Mouse (Mus musculus) spleen, adult 2 months (tissue): Measurements from ENCODE around the gene Ppp2r2c. TPM values are rescaled to one million over a fixed set of nuclear protein-coding genes. Genes with fewer than 3 reads are reported as not detected.

ENCODE experiments used
- DNase-seq, 2 experiments: peaks; one replicate each; pipeline versions ENCODE4 v3.0.0 to v3.0.0-alpha.2; 2012 to 2021; ENCODE audit warnings: low spot score in 2 of 2, low read depth in 1 of 2
- H3K27ac ChIP-seq: fragments of 200-500 bp; 2 replicates; pipeline ENCODE4 v1.5.1; 2012; ENCODE audit warnings: low read length, inconsistent platforms; ENCODE audit not compliant: insufficient read depth
- H3K27me3 ChIP-seq: fragments of 200-500 bp; 2 replicates; pipeline ENCODE4 v1.6.1; 2012; ENCODE audit warnings: mild to moderate bottlenecking, moderate library complexity, low read length, inconsistent platforms; ENCODE audit not compliant: control insufficient read depth, insufficient read depth
- H3K36me3 ChIP-seq: fragments of 200-500 bp; 2 replicates; pipeline ENCODE4 v1.6.1; 2012; ENCODE audit warnings: mild to moderate bottlenecking, low read length, inconsistent platforms; ENCODE audit not compliant: control insufficient read depth, insufficient read depth
- H3K4me1 ChIP-seq: fragments of 200-500 bp; 2 replicates; pipeline ENCODE4 v1.6.1; 2011; ENCODE audit warnings: inconsistent platforms; ENCODE audit not compliant: control insufficient read depth, insufficient read depth, insufficient read length
- H3K4me3 ChIP-seq: fragments of 200-500 bp; 2 replicates; pipeline ENCODE4 v1.5.1; 2011; ENCODE audit warnings: mild to moderate bottlenecking, inconsistent platforms; ENCODE audit not compliant: insufficient read depth, insufficient read length; ENCODE audit errors: extremely low read depth
- CTCF ChIP-seq: fragments of 200-500 bp; IDR thresholded peaks from 2 replicates; pipeline ENCODE4 v1.5.1; 2011; ENCODE audit warnings: mild to moderate bottlenecking, inconsistent platforms; ENCODE audit not compliant: insufficient read depth, insufficient read length, insufficient replicate concordance; ENCODE audit errors: extremely low read depth
- POLR2A ChIP-seq: fragments of 200-500 bp; IDR thresholded peaks from 2 replicates; pipeline ENCODE4 v1.6.1; 2011; ENCODE audit warnings: low read depth, low read length, inconsistent platforms
- WGBS: fragments of 180-500 bp; shearing (Covaris S2); methylation state at CpG from one replicate; pipeline ENCODE4 v1.1.7; 2018; 5-methylcytosine and 5-hydroxymethylcytosine counted together
- polyA plus RNA-seq: library from polyadenylated mRNA; depleted of rRNA; stranded (reverse); fragments of >200 nt; gene quantifications from 2 replicates; pipeline ENCODE4 v1.2.3, GENCODE M21; 2012

Gene Ppp2r2c
- polyA plus RNA-seq, 1 experiment: 0.05 TPM

DNA sequence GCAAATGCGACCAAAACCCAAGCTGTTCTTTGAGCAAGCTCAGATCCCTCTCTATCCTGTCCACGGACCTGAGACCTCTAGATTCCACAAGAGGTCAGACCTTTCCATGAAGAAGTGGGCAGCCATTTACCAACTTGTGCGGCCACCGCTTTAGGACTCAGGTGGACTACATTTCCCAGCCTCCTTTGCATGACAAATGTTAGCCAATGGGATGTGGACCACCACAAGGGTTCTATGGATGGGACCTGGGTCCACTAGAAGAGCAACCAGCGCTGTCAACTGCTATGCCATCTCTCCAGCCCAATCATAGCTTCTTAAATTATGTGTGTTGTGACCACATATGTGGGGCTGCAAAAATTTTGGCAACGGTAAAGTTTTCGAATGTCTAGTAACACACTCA lies 37.0 kb upstream of the Ppp2r2c start:
- WGBS: 58% methylated on average over 7 of the region's 7 CpGs
- Histone ChIP-seq H3K4me3 (no peak overlapping the region), H3K4me1 (peaks cover 9% of the 10 kb centered on the region; the same call in 1 of the 2 replicates), H3K36me3 (peaks cover 11% of the 10 kb centered on the region; the same call in 1 of the 2 replicates), H3K27ac (no peak overlapping the region), H3K27me3 (no peaks in the 10 kb centered on the region)
- DNase-seq: no peak
- TF ChIP-seq POLR2A (no peak), CTCF (no peak)

DNA sequence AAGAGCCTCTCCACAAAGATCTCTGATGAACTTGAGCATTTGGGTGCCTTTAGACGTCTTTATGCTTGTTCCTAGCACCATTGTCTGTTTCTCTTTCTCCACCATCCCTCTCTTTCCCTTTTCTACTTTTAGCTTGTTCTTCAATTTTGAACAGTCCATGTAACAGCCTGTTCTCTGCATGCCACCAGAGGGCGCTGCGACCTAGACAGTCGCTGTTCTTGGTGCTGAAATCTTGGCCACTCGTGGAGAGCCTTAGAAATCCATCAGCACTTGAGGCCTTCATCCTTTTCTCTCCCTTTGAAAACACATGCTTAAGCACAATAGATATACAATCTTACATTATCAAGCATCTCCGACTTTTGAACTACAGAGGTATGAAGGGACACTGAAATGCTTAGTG lies 32.4 kb upstream of the Ppp2r2c start:
- TF ChIP-seq POLR2A (no peak), CTCF (peak; percentile 91; the same call in 1 of the 2 replicates)
- Histone ChIP-seq H3K27ac (no peak overlapping the region), H3K4me1 (peaks cover 3% of the 10 kb centered on the region; the same call in 1 of the 2 replicates), H3K27me3 (no peaks in the 10 kb centered on the region), H3K4me3 (no peak overlapping the region), H3K36me3 (no peaks in the 10 kb centered on the region)
- DNase-seq: peak in 1 of 2 experiments; percentile 49
- WGBS: 3% methylated on average over 6 of the region's 6 CpGs

DNA sequence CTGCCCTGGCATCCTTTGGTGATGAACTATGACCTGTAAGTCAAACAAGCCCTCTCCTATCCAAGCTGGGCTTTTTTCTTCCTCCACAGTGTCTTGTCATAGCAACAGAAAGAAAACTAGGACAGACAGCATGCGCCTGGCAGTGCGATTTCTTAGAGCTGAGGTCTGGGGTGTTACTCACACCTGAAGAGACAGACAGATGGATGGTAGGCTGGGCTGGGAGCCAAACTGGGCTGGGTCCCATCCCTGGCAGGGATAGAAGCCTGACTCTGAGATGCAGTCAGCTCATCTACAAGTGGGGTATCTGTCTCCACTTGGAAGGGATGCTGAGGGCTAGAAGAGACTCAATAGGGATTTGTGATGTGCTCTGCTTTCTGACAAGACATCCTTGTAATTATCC lies 29.3 kb upstream of the Ppp2r2c start:
- no peak for DNase-seq
- 90% methylated on average over 2 of the region's 2 CpGs for WGBS
- no peak overlapping the region for H3K27ac ChIP-seq
- TF ChIP-seq POLR2A (no peak), CTCF (no peak)
- H3K36me3 ChIP-seq: no peaks in the 10 kb centered on the region
- no peak overlapping the region for H3K4me3 ChIP-seq
- no peaks in the 10 kb centered on the region for H3K4me1 ChIP-seq
- no peaks in the 10 kb centered on the region for H3K27me3 ChIP-seq

DNA sequence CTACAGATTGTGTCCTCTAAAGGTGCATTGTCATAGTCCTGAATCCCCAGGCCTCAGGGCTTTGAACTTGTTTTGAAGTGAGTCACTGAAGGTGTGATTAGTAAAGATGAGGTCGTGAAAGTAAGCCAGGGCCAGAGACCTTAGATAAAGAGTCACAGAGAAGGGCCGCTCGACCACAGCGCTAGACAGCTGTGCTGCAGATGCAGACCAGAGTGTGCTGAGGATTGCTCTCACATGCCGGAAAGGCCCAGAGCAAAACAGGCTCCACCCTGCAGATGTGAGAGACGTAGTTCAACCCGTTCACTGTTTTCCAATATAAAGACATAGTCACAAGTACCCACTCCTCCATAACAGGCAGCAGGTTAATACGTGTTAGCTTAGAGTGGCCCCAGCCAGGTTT lies 28.7 kb upstream of the Ppp2r2c start:
- H3K27me3 ChIP-seq: no peaks in the 10 kb centered on the region
- no peaks in the 10 kb centered on the region for H3K36me3 ChIP-seq
- no peaks in the 10 kb centered on the region for H3K4me1 ChIP-seq
- 78% methylated on average over 8 of the region's 8 CpGs for WGBS
- H3K27ac ChIP-seq: no peak overlapping the region
- no peak for DNase-seq
- no peak overlapping the region for H3K4me3 ChIP-seq
- TF ChIP-seq CTCF: no peak
- TF ChIP-seq POLR2A: no peak

DNA sequence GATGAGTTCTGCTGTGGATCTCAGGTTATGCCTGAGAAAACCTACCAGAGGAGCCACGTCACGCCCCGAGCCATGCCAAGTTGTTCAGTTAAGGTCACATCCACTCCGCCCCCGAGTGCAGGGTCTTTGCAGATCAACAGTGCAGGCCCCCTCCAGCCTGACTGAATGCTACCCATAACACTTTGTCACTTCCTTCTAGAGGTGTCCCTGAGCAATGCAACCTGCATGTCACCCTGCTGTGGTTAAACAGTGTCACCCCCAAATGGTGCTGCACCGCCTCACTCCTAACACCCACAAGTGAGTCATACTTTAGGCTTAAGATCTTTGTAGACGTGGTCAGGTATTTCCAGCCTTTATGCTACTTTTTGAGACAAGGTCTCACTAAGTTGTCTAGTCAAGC lies 28.2 kb upstream of the Ppp2r2c start:
- WGBS: 73% methylated on average over 7 of the region's 7 CpGs
- no peak overlapping the region for H3K4me3 ChIP-seq
- TF ChIP-seq CTCF (no peak), POLR2A (no peak)
- H3K4me1 ChIP-seq: no peaks in the 10 kb centered on the region
- no peak for DNase-seq
- no peaks in the 10 kb centered on the region for H3K27me3 ChIP-seq
- no peak overlapping the region for H3K27ac ChIP-seq
- H3K36me3 ChIP-seq: no peaks in the 10 kb centered on the region

DNA sequence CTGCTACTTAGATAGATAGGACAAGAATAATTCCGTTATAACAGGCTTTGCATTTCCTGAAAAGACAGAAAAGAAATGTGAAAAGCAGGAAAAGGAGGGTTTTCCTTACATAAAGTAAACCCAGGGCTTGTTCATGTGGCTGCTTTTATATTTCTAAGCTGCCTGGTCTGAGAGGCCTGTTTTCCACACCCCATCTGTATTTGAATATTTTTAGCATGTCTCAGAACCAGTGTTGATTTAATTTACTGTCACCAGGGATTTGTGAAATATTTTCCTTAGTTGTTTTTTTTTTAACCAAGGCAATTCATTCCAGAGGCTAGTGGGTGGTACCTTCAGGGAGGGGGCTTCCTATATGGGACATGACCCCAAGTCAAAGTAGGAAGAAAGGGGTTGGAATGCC lies 26.6 kb upstream of the Ppp2r2c start:
- Histone ChIP-seq H3K27me3 (no peaks in the 10 kb centered on the region), H3K36me3 (no peaks in the 10 kb centered on the region), H3K4me3 (no peak overlapping the region), H3K27ac (no peak overlapping the region), H3K4me1 (no peaks in the 10 kb centered on the region)
- TF ChIP-seq CTCF (no peak), POLR2A (no peak)
- 76% methylated on average over 1 of the region's 1 CpGs for WGBS
- DNase-seq: no peak

DNA sequence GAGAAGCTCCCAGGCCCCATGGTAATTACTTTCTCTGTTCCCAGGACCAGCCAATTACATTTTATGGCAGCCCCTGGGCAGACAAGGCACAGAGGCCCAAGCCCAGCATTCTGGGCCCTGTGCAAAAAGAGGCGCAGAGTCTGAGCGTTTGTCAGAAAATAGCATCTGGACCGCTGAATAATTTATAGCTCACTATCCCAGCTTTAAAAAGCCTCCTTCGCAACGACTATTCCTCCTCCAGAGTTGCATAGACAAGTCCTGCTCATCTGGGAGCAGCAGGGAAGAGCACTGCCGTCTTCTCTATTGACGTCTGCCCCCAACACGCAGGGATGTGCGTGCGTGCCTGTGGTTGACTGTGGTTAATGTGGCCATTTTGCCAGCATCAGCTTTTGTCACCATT lies 23.8 kb upstream of the Ppp2r2c start:
- Histone ChIP-seq H3K4me1 (no peaks in the 10 kb centered on the region), H3K27me3 (no peaks in the 10 kb centered on the region), H3K27ac (no peak overlapping the region), H3K36me3 (no peaks in the 10 kb centered on the region), H3K4me3 (no peak overlapping the region)
- TF ChIP-seq CTCF (no peak), POLR2A (no peak)
- WGBS: 76% methylated on average over 10 of the region's 10 CpGs
- DNase-seq: no peak
